Mouse (Mus musculus) cerebellum, adult 2 months (tissue): ENCODE data around the gene Sarm1. TPM values are rescaled to one million over a fixed set of nuclear protein-coding genes. Genes with fewer than 3 reads are reported as not detected.

Source experiments
- DNase-seq, 2 experiments: peaks; one replicate each; pipeline ENCODE4 v3.0.0; 2021
- H3K27ac ChIP-seq: fragments of 200-500 bp; 2 replicates; pipeline ENCODE4 v1.5.1; 2012; ENCODE audit warnings: low read length, control low read depth, inconsistent platforms; ENCODE audit not compliant: insufficient read depth
- H3K27me3 ChIP-seq: fragments of 200-500 bp; 2 replicates; pipeline ENCODE4 v1.6.1; 2012; ENCODE audit warnings: inconsistent platforms, mild to moderate bottlenecking, low read length, moderate library complexity; ENCODE audit not compliant: control insufficient read depth, insufficient read depth
- H3K4me1 ChIP-seq: fragments of 200-500 bp; 2 replicates; pipeline ENCODE4 v1.6.1; 2011; ENCODE audit warnings: low read length; ENCODE audit not compliant: control insufficient read depth, insufficient read depth
- H3K4me3 ChIP-seq: fragments of 200-500 bp; replicated peaks from 2 replicates; pipeline ENCODE3; 2011; ENCODE audit warnings: mild to moderate bottlenecking, low read depth, low read length, control low read depth; ENCODE audit not compliant: insufficient read depth
- CTCF ChIP-seq: fragments of 200-500 bp; IDR thresholded peaks from 2 replicates; pipeline ENCODE4 v1.5.1; 2011; ENCODE audit warnings: low read depth, mild to moderate bottlenecking, control low read depth, low read length, moderate library complexity, borderline replicate concordance; ENCODE audit not compliant: insufficient read depth
- POLR2A ChIP-seq: fragments of 200-500 bp; IDR thresholded peaks from 2 replicates; pipeline ENCODE4 v1.6.1; 2011; ENCODE audit warnings: low read length, control low read depth, borderline replicate concordance; ENCODE audit not compliant: insufficient read depth
- WGBS: fragments of 180-500 bp; shearing (Covaris S2); methylation state at CpG from one replicate; pipeline ENCODE4 v1.1.7; 2018; 5-methylcytosine and 5-hydroxymethylcytosine counted together
- polyA plus RNA-seq: library from polyadenylated mRNA; depleted of rRNA; stranded (reverse); fragments of >200 nt; gene quantifications from 2 replicates; pipeline ENCODE4 v1.2.3, GENCODE M21; 2012

Gene Sarm1
- polyA plus RNA-seq, 1 experiment = 29.0 TPM

GRCm38 (mm10) chr11:78502909-78503650 is 5.5 kb upstream of the Sarm1 start, which contains the start of gene Sebox:
Gene Sebox (plus strand): TSS chr11:78503447.
- Histone ChIP-seq H3K4me3 (peak within 1 kb of the TSS; percentile 9), H3K4me1 (peaks cover 15% of the 10 kb centered on the region), H3K27ac (peak within 1 kb of the TSS; percentile 92), H3K27me3 (no peaks in the 10 kb centered on the region)
- peak; percentile 90 to 94 for DNase-seq
- WGBS = 12% methylated on average over 7 of the region's 7 CpGs
- no peak; the same call in 1 of the 2 replicates for TF ChIP-seq POLR2A
- no peak for TF ChIP-seq CTCF

GRCm38 (mm10) chr11:78501529-78501928 is 4.0 kb upstream of the Sarm1 start:
- TF ChIP-seq POLR2A (no peak), CTCF (no peak)
- 87% methylated on average over 20 of the region's 20 CpGs for WGBS
- no peak for DNase-seq
- Histone ChIP-seq H3K27me3 (no peaks in the 10 kb centered on the region), H3K4me1 (peaks cover 15% of the 10 kb centered on the region), H3K27ac (no peak overlapping the region), H3K4me3 (no peak overlapping the region)

GRCm38 (mm10) chr11:78500623-78501202 is 3.2 kb upstream of the Sarm1 start:
- peaks cover 15% of the 10 kb centered on the region for H3K4me1 ChIP-seq
- WGBS = 83% methylated on average over 9 of the region's 9 CpGs
- no peak for TF ChIP-seq CTCF
- TF ChIP-seq POLR2A = no peak
- H3K27me3 ChIP-seq = no peaks in the 10 kb centered on the region
- H3K4me3 ChIP-seq = no peak overlapping the region
- no peak overlapping the region for H3K27ac ChIP-seq
- DNase-seq = no peak

GRCm38 (mm10) chr11:78499543-78499942 is 2.0 kb upstream of the Sarm1 start:
- H3K4me3 ChIP-seq = no peak overlapping the region
- peaks cover 15% of the 10 kb centered on the region for H3K4me1 ChIP-seq
- H3K27me3 ChIP-seq = no peaks in the 10 kb centered on the region
- no peak overlapping the region for H3K27ac ChIP-seq
- no peak for TF ChIP-seq CTCF
- TF ChIP-seq POLR2A = no peak
- no peak for DNase-seq
- WGBS = 70% methylated on average over 16 of the region's 16 CpGs

- H3K27ac ChIP-seq = peak within 1 kb of the TSS; percentile 66
- TF ChIP-seq POLR2A (no peak), CTCF (no peak)
- no peaks in the 10 kb centered on the region for H3K27me3 ChIP-seq
- peaks cover 17% of the 10 kb centered on the region for H3K4me1 ChIP-seq
- 72% methylated on average over 7 of the region's 7 CpGs for WGBS
- peak within 1 kb of the TSS; percentile 77 for H3K4me3 ChIP-seq
- DNase-seq = no peak
These were observed 1.4 kb upstream of the Sarm1 start, which contains the start of gene Vtn for GRCm38 (mm10) chr11:78499004-78499403. Gene Vtn (plus strand): TSS chr11:78499091.

- Histone ChIP-seq H3K4me1 (peaks cover 3% of the 10 kb centered on the region; the same call in 1 of the 2 replicates), H3K27ac (peak overlapping the region; percentile 75), H3K27me3 (no peaks in the 10 kb centered on the region), H3K4me3 (peak overlapping the region; percentile 77)
- DNase-seq = peak; percentile 71 to 76
- TF ChIP-seq POLR2A = no peak
- TF ChIP-seq CTCF = no peak
- under 1% methylated on average over 44 of the region's 44 CpGs for WGBS
These were observed 448 bp downstream of the Sarm1 start for GRCm38 (mm10) chr11:78497071-78497541.

GRCm38 (mm10) chr11:78495904-78496303 is 1.6 kb downstream of the Sarm1 start:
- 16% methylated on average over 6 of the region's 6 CpGs for WGBS
- H3K4me3 ChIP-seq = peak overlapping the region; percentile 77
- H3K27ac ChIP-seq = no peak overlapping the region
- DNase-seq = peak in 1 of 2 experiments; percentile 39
- H3K4me1 ChIP-seq = peaks cover 3% of the 10 kb centered on the region; the same call in 1 of the 2 replicates
- TF ChIP-seq CTCF (no peak), POLR2A (no peak)
- no peaks in the 10 kb centered on the region for H3K27me3 ChIP-seq
